In the genomic region with DNA sequence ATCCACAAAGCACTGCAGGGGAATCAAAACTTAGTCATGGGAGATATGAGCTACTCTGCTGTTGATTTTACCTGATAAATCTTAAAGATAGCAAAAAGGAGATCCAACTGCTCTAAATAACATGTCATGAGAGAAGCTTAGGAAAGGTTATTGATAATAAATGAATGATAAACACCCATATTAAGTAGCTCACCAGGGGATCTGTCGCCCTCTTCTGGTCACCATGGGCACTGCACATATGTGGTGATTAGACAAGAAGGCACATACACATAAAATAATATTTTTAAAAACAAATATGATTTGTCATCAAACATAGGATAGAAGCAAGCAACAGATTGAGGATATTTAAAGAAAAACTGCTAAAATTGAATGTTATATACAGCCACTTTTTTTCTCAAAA, we compare ENCODE assay signal across 9 mouse cellular contexts.
A peak's percentile ranks its signal among the peaks of the same experiment; 100 is the strongest.
DNase-seq lines count a peak whose midpoint lies in the region; ATAC-seq and TF ChIP-seq lines count a peak whose summit lies in the region.
"Had no signal": no experiment of that assay in that cellular context is flagged by ENCODE, and none has a peak within 500 bp of the region (broad histone marks: within the 10 kb centered on the region; RNA-seq: fewer than 3 reads in every experiment).

No protein-coding gene starts in this region.

- no peak for TF ChIP-seq POLR2A in liver, adult 2 months (IDR thresholded peaks at IDR 0.05; ENCODE audit: extremely low read depth, insufficient read depth, low read length)

- H3K36me3 ChIP-seq in liver, adult 2 months (ENCODE audit: control insufficient read depth, insufficient read depth, low read length): no peaks in the 10 kb centered on the region
- no peaks in the 10 kb centered on the region for H3K36me3 ChIP-seq in liver, embryonic 12.5 days

- H3K4me1 ChIP-seq in liver, adult 2 months (ENCODE audit: control insufficient read depth, insufficient read depth, low read length): peaks cover 5% of the 10 kb centered on the region; the same call in 1 of the 2 replicates
- H3K4me1 ChIP-seq in liver, embryonic 12.5 days: no peaks in the 10 kb centered on the region

- 50% methylated on average over 1 of the region's 1 CpGs for WGBS in liver, adult 2 months
- 18% methylated on average over 1 of the region's 1 CpGs for WGBS in liver, embryonic 12.5 days (ENCODE audit: insufficient replicate concordance)

- H3K27me3 ChIP-seq in liver, adult 2 months (ENCODE audit: control insufficient read depth, insufficient read depth, low read length): peaks cover 3% of the 10 kb centered on the region; the same call in 1 of the 2 replicates
- H3K27me3 ChIP-seq in liver, embryonic 12.5 days (replicated peaks): no peaks in the 10 kb centered on the region
- no peaks in the 10 kb centered on the region for H3K27me3 ChIP-seq in Patski

- in situ Hi-C loops in Patski (cut with MboI; ENCODE audit: low pct_unique_long_range_greater_than_20kb): loop anchor here (10.0 kb wide), 1 partner anchor 456 kb away; no protein-coding TSS in a partner anchor

- CTCF ChIA-PET in Patski (lab: Charles Lee): interaction anchor here (0.7 to 2.5 kb wide), 14 partner anchors 8 to 459 kb away, joined by 3 to 8 read pairs (median 4); no protein-coding TSS in a partner anchor

- DNase-seq in gastrocnemius, adult 2 months: no peak
- DNase-seq in gastrocnemius, postnatal 14 days: no peak
- peak; percentile 27 for DNase-seq in liver, adult 2 months (ENCODE audit: extremely low read depth, low read depth, low spot score)
- no peak for DNase-seq in Patski (ENCODE audit: low read depth, low spot score)
- DNase-seq in lung, postnatal 10 days: peak; percentile 36
- no peak for DNase-seq in frontal cortex, postnatal 36 days (ENCODE audit: low spot score in 2 of 2)
- DNase-seq: gastrocnemius, postnatal 36 days had no signal

- no peak overlapping the region for H3K4me3 ChIP-seq in gastrocnemius, adult 2 months
- no peak overlapping the region for H3K4me3 ChIP-seq in liver, adult 2 months (ENCODE audit: insufficient read depth, low read depth, low read length)
- H3K4me3 ChIP-seq in liver, embryonic 12.5 days: no peak overlapping the region

- H3K9me3 ChIP-seq in liver, embryonic 12.5 days (replicated peaks): no peaks in the 10 kb centered on the region

- TF ChIP-seq CTCF in gastrocnemius, adult 2 months (IDR thresholded peaks at IDR 0.05): peak; percentile 78
- peak; percentile 59 for TF ChIP-seq CTCF in liver, adult 2 months (IDR thresholded peaks at IDR 0.05; ENCODE audit: low read depth, low read length)
- TF ChIP-seq CTCF in Patski (IDR thresholded peaks at IDR 0.05): peak; percentile 85

- no peak overlapping the region for H3K4me2 ChIP-seq in liver, embryonic 12.5 days

- H3K79me2 ChIP-seq in liver, adult 2 months (ENCODE audit: control insufficient read depth, insufficient read depth, low read length): no peaks in the 10 kb centered on the region

- H3K27ac ChIP-seq in gastrocnemius, adult 2 months: no peak overlapping the region
- H3K27ac ChIP-seq in liver, adult 2 months (replicated peaks; ENCODE audit: insufficient read depth, low read depth, low read length): no peak overlapping the region
- H3K27ac ChIP-seq in liver, embryonic 12.5 days: no peak overlapping the region

- intact Hi-C loops in gastrocnemius, adult 2 months (cut with DNase I): no loop called here
- intact Hi-C loops in gastrocnemius, postnatal 14 days (cut with DNase I; ENCODE audit: low total_unique reads): no loop called here

- no peak for ATAC-seq in liver, embryonic 12.5 days
- no peak for ATAC-seq in Patski
- ATAC-seq in activated CD4-positive, CD25-positive, alpha-beta regulatory T cell, adult 4 months: no peak

- H3K9ac ChIP-seq in liver, adult 2 months (ENCODE audit: low read depth, low read length): no peak overlapping the region
- no peak overlapping the region for H3K9ac ChIP-seq in liver, embryonic 12.5 days

- POLR2A ChIA-PET in Patski (lab: Charles Lee): no interaction called here

Comparison
In these comparisons a context has a peak if more than half of its experiments do, and no peak if none do; other contexts are left out.
1. DNase-seq: peak in liver, adult 2 months (single experiment) and lung, postnatal 10 days (single experiment); none in gastrocnemius, adult 2 months (single experiment), gastrocnemius, postnatal 14 days (single experiment), Patski (single experiment) and frontal cortex, postnatal 36 days (0 of 2).
2. Peak in every context shown above with its lines, with median percentiles within 50 percentile points of each other: CTCF ChIP-seq.